Mouse (Mus musculus) B cell, adult 2 months (primary cell): ENCODE results near the gene Rnf186.
A peak's percentile ranks its signal among the peaks of the same experiment; 100 is the strongest.
"Not testable (repeated sequence)": the region's sequence is repeated elsewhere in the genome, so short reads cannot be mapped to it uniquely, and the experiment has no call there.

ENCODE experiments used
- DNase-seq, 2 experiments: peaks; one replicate each; pipeline ENCODE4 v3.0.0; 2022

The Rnf186 gene

DNA sequence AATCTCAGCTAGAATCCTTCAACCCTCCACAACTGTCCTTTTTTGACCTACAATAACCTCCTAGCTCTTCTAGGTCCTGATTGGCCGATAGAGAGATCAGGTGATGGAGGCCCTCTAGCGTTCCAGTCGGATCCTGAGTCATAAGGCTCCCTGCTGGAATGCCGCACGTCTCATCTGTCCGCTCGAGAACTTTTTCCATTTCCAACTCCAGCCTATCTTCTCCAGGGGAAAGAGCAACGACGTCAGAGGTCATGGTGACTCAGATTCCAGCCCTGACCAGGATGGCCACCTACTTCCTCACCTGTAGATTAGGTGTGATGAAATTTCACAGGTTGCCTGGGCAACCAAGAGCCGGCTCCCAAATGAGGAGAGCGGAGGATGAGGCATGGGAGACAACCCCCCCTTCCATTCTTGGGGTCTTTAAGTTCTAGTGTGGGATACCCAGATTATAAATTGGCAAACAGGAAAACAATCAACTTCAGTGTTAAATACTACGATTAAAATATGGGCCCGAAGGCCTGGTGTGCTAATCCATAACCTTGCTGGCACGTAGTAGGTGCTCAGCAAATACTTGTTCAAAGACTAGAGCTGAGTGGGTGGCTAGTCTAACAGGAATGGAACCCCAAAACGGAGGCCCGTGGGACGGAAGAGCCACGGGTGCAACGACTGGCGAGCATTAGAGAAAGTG lies 5.4 kb downstream of the Rnf186 start:
- peak; percentile 66 to 70 for DNase-seq

DNA sequence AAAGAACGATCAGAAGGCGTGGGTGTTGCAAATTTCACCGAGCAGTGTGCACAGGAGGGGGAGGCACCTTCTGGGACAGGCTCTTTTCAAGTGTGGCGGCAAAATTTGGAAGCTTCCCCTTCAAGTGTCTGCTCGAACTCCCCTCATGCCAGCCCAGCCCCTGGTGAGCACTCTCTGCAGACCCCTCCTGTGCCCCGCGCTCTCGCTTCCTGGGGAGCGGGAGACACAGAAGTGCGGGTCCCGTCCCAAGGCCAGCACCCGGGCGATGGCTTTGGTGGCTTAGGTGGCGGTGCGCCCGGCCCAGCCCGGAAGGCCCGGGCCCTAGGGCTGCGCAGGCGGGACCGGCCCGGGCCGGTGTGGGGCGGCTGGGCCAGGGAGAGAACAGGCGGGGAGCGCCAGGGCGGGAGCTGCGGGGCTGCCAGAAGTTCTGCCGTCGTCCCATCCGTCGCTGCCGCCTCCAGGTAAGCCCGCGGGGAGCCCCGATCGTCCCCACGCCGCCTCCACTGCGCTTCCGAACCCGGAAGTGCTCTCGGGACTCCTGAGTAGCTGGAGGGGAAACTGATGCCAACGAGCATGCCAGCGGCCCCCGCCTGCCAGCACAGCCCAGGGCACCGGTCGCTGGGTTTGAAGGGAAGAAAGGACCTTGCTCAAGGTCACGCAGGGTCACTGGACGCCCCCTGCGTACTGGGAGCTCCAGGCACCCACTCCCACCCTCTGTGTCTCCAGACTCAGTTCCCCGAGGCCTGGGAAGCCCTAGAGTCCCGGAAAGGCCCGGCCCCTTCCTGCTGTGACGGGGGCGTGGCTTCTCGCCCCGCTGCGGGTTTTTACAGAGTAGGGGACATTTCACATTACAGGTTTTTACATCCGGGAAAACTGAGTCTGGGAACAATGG lies 6.2 kb downstream of the Rnf186 start, which contains the start of gene Tmco4:
Gene Tmco4 (plus strand): TSS at position 62 of the 892 bp plus-strand sequence.
- DNase-seq: peak; percentile 86

DNA sequence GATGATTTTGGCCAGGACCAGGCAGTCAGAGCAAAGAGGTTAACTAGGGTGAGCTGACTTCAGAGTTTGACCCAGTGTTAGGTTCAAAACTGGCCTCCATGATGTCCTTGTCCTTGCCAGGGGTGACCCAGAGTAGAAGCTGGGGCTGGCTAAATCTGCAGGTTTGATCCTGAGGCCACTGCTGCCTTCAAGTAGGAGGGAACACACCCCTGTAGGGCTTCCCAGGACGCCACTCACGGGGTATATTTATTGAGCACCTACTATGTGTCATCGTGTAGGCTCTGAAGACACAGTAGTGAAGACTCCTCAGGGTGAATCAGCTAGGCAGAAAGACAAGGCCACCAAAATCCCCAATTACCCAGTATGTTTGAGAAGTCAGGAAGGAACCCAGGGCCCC lies 6.8 kb downstream of the Rnf186 start:
- no peak for DNase-seq

DNA sequence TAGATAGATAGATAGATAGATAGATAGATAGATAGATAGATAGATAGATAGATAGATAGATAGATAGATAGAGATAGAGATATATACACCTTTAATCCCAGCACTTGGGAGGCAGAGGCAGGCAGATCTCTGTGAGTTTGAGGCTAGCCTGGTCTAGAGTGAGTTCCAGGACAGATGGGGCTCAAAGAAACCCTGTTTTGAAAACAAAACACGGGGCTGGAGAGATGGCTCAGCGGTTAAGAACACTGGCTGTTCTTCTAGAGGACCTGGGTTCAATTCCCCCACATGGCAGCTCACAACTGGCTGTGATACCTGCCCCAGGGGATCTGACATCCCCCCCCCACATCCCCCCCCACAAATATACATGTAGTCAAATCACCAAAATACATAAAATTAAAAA lies 7.6 kb downstream of the Rnf186 start:
- DNase-seq: not testable (repeated sequence)

DNA sequence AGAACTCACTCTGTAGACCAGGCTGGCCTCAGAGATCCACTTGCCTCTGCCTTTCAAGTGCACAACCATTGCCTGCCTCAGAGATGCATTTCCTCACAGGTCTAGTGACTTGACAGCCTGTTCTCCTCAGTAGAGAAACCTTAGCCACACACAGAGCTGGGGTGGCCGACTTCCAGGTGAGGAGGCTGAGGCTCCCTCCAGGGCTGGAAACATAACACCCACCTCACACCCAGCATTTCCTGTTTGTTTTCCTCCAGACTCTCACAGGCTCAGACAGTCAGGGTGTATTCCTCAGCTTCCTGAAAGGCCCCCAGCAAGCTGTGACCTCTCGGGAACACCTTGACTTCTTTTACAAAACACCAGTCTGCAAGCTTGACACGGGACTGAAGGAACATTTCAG lies 8.3 kb downstream of the Rnf186 start:
- DNase-seq: no peak

DNA sequence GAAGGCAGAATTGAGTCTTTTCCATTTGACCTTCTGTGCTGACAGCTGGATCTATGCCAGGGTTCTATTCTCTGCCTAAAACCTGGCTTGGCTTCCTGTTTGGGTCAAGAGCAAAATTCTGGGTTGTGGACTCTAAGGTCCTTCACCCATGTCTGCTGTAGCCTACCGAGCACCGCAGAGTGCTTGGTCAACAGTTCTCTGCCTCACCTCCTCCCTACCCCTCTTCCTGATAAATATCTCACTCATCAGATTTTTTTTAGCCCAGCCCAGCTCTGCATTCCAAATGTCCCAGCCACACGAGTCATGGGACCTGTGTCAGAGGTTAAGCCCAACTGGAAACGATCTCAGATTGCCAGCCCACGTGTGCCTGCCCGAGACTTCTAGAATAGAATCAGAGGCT lies 9.1 kb downstream of the Rnf186 start:
- DNase-seq: no peak

DNA sequence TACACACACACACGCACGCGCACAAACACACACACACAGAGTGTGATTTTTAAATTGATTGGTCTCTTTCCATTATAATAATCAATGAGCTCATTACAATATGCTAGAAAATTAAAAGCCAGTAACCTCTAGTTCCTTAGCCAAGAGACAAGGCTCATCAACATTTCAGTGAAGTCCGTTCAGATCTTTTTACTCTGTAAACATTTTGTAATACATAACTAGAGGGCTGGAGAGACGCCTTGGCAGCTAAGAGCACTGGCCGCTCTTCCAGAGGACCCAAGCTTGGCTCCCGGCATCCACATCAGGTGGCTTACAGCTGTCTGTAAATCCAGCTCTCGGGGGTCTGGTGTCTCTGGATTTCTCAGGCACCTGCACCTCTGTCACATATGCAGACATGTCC lies 13.1 kb downstream of the Rnf186 start:
- DNase-seq: no peak

DNA sequence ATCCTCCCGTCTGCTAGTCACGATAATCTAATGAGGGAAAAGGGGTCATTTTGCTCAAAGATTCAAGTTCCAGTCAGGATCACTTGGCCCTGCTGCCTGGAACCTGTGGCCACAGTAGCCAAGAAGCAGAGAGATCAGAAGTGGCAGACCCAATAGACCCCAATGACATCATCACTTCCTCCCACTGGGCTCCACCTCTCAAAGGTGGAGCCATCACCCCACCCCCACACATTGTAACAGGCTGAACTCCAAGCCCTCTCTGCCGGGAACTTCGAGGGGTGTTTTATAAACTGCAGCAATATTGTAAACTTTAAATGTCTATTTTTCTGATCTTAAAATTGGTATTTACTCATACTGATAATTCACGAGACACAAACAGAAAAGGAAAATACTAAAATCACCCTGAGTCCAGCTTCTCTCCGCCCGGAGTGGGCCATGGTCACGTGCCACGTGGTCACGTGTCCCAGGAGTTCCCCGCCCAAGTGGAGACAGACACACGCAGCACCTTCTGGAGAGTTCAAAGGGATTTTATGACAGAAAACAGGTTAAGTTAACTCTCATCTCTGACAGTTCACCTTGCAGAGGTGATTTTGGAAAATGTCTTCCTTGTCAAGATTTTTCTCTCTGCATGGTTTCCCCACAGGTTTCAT lies 14.0 kb downstream of the Rnf186 start:
- DNase-seq: no peak

DNA sequence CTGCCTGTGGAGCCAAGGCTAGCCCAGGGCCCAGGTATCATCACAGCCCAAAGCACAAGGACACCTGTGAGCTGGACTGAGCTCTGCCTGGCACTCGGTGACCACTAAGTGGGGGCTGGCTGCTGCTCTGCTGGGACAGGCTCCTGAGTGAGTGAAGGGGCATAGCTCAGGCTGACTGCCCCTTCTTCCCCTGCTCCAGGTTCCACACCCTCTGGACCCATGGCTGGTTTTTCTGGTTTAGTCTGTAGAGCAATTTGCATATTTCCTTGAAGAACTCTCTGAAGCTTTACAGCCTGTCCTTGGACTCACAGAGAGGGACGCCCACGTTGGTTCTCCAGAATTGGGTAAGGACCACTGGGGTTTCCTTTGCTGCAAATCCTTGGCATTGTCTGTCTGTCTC lies 16.5 kb downstream of the Rnf186 start:
- DNase-seq: no peak

DNA sequence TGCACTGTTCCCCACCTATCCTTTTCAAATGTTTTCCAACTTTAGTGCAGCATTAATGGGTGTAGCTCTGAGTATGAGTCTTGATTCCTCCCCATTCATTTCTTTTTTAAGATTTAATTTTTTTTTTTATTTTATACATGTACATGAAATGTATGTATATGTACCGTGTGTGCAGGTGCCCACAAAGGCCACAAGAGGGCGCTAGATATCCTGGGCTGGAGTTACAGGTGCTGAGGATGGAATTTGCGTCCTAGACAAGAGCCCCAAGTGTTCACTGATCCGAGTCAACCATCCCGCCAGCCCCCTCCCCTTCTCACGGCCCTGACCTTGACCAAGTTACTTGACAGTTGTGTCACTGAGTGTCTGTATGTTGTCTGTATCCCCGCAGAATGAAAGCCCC lies 17.8 kb downstream of the Rnf186 start:
- peak in 1 of 2 experiments; percentile 8 for DNase-seq

DNA sequence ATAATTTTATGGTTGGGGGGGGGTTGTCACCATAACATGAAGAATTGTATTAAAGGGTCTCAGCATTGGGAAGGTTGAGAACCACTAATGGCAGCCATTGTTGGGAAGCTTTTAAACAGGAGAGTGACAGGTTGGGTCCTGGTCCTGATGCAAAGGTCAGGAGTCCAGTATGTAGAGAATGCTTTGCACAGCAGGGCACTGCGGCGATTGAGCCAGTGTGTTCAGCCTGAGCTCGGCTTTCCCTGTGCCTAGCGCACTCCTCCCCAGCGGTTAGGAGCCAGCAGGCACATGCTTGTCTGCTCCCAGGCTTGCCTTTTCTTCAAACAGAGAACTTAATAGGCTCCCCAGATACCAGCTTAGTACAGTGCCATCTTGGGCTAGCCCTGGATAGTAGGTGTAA lies 19.4 kb downstream of the Rnf186 start:
- no peak for DNase-seq

DNA sequence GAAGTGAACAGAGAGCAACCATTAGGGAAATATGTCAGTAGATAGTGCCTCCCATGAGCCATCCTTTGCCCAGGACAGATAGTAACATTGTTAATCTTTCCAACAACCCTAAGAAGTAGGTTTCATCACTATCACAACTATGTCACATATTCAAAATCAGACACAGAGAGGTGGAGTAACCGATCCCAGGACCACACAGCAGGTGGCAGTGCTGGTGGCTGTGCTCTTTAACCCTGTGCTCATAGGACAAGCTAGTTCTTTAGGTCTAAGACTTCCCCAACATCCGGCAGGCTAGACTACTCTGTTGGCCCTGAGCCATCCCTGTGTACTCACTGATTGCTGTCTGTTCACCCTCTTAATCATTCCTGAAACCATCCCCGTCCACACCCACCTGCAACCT lies 27.5 kb downstream of the Rnf186 start:
- DNase-seq: no peak

DNA sequence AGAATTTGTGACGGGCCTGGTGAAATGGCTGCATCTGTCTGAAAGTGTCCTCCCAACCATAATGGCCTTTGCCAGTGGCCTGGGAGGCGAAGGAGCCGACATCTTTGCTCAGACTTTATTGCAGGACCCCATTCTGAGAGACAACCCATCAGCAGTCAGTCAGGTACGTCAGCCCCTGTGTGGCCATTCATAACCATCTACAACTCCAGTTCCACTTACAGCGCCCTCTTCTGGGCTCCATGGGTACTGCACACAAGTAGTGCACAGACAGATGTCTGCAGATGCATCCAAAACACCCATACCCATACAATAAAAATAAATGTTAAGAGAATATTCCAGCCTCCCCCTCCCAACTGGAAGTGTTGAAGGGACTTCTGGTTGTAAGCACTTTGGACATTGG lies 29.5 kb downstream of the Rnf186 start:
- peak; percentile 72 to 73 for DNase-seq

DNA sequence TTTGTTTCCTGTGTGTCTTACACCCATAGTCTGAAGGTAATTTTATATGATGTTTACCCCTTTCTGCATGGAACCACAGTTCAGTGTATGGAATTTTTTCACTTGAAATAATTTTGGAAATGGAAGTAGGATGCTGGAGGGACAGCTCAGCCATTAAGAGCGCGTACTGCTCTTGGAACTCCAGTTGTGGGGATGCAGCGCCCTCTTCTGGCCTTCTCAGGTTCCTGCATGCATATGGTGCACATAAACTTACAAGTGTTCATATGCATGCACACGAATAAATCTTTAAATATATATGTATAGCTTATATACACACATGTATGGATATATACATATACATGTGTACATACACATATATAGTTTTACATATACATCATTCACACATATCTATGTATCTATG lies 30.2 kb downstream of the Rnf186 start:
- peak; percentile 30 to 36 for DNase-seq

DNA sequence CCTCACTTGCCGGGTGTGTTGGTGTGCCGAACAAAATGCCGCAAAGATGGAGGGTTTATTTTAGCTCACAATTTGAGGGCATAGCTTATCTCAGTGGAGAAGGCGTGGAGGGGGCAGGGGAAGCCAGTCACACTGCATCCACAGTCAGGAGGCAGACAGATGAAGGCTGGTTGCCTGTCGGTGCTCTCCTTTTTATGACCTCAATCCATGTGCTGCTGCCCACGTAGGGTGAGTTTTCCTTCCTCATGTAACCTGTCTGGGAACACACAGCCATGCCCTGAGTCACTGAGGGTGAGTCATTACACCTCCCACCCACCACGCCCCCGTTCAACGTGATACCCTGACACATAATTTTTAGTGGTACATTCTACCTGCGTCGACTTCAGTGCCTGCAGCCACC lies 31.7 kb downstream of the Rnf186 start:
- DNase-seq: no peak

DNA sequence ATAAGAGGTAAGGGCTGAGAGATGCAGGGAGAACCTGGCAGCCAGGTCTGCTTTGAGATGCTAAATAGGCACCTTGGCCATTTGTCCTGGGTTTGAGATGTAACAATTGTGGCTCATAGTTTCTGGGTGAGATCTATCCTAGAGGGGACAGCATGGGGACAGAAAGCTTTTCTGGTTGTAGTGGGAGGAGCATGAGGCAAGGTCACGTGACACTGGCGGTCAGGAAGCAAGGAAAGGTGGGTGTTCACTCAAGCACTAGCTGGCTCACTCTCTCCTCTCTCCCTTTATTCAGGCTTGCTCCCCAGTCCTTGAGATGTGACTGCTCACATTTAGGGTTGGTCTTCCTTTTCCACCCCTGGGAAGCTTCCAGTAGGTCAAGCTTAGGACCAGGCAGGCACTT lies 34.1 kb downstream of the Rnf186 start:
- DNase-seq: no peak

DNA sequence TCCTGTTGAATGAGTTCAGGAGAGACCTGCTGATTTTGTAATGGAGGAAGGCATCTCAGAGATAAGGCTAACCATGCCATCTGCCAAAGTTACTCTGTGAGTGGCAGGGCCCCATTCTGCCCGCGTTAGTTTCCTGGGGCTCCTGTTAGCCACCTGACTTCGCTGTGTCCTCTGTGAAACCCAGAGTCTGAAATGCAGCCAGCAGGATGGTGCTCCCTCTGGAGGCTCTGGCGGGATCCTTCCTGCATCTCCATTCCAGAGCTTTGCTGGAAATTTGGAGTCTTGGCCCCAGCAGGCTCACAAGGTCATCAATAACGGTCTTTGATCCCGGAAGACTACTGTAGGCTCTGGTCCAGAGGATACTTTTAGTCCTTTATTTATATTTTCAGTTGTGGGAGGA lies 34.5 kb downstream of the Rnf186 start:
- DNase-seq: no peak

DNA sequence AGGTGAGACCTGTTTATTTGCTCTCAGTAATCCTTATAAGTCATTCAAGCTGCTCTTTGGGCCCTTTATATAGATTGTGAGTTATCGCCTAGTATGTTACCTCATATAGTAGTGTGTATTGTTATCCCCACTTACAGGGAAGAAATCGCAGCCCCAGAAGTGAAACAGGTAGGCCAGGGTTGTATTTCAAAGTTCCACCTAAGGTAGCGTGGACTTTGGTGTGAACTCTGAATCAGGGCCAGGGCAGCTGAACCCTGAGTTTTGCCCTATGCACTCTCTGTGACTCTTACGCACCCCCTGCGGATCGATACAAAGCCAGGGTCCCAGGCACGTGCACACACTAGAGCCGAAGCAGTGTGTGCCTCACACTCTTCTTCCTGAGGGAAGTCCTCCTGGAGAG lies 37.2 kb downstream of the Rnf186 start:
- no peak for DNase-seq

DNA sequence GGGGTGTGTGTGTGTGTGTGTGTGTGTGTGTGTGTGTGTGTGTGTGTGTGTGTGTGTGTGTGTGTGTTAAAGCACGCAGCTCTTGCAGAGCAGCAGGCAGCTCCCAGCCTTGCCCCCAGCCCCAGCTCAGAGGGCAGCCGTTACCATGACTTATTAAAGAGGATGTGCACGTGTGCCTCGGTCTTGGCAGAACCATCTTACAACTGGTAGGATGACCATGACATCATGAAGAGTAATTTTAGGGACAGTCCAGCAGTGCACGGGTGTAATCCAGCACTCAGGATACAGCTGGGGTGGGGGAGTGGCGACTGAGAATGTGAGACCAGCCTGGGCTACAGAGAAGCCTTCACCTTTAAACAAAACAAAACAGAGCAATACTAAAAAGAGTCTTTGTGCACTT lies 38.3 kb downstream of the Rnf186 start:
- DNase-seq: no peak

DNA sequence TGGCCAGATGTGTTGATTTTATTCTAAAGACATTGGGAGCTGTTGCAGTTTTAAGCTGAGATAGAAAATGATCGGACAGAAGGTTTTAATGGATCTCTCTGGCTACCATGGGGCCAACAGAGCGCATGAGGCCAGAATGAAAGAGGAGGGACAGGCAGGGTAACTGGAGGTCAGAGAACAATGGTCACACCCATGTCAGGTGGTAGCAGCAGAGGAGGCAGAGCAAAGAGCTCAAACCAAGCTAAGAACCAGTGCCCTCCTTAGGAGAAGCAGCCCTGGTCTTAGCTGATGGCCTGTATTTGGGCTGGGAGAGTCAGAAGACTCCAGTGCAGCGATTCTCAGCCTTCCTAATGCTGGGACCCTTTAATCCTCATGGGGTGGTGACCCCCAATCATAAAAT lies 40.4 kb downstream of the Rnf186 start:
- DNase-seq: no peak

DNA sequence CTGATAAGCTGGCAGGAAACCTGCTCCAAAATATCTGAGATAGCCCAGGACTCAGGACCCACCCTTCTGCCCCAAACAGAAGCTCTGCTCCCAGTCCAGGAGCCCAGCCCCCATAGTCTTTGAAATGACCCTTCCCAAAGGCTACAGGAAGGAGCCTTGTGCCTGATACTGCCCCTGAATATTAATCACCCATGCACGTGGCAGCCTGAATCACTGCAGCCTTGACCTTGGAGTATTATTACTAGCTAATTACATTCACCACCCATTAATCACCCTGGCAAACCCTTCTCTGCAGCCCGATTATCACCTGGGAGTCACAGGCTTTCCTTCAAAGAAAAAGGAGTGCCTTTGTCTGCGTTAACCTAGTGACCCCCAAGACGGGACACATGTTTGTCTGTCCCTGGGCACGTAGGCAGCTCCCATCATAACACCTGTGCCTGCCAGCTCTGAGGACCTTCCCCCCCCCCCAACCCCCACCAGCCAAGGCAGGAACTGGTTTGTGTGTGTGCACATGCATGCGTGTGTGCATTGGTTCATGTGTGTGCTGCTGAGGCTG lies 41.1 kb downstream of the Rnf186 start:
- DNase-seq: no peak

DNA sequence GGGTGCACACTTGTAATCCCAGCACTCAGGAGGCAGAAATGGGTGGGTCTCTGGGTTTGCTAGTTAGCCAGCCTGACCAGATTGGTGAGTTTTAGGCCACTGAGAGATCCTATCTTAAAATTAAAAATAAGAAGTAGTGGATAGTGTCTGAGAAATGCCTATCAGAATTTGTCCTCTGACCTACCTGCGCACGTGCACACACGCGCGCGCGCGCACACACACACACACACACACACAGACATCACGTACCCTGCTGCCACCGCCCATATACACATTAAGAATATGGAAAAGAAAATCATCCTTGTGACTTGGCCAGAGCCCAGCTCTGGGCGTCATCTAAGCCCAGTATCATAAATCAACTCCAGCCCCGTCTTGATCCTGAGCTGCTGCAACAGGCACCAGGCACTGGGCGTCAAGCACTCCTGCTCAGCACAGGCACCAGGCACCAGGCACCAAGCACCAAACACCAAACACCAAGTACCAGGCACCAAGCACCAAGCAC lies 44.3 kb downstream of the Rnf186 start:
- no peak for DNase-seq

DNA sequence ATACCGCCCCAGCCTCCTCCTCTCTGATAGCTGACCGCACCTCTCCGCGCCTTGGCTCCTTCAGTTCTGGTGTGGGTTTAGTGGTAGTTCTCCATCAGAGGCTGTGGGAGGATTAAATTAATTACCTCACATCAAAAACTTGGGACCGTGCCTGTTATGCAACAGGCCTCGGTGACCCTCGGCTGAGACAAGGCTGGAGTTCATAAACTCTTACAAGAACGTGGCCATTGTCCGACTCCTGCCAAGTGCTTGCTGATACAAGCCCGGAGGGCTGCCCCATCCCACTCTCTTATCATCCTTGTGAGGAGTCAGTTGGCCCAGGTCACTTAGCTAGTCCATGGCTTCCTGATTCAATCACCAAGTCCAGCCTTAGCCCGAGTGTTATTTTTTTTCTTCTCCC lies 46.4 kb downstream of the Rnf186 start:
- DNase-seq: no peak
